Mouse (Mus musculus) erythroblast, embryonic 14.5 days (primary cell): ENCODE measurements around the gene Chst15.

Experiments
- GATA1 ChIP-seq: IDR thresholded peaks from 2 replicates; pipeline ENCODE4 v1.6.1; 2012; ENCODE audit warnings: low read length, inconsistent platforms, mixed read lengths
- TAL1 ChIP-seq: IDR thresholded peaks from 3 replicates; pipeline ENCODE4 v1.6.1; 2012; ENCODE audit warnings: low read length, inconsistent platforms, mixed read lengths

DNA sequence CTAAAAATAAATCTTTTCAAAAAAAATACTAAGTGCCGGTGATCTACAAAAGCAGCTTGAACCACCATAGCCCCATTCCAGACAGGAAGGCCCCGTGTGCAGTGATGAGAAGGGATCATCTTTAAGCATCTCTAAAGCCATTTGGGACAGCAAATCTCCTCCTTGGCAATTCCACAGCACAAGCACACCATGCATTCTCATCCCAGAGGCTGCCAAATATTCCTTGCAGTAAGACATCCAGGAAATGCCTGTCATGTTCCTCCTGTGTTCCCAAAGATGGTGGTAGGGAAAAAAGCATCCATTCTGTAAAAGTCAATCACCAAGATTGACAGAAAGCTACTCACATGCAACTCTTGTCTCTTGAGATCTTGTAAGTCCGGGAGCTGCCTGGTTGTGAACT, 47.4 kb downstream of the Chst15 start:
- TF ChIP-seq GATA1 (no peak), TAL1 (no peak)
